Mouse (Mus musculus): ENCODE measurements around the gene Mbtps1. TPM values are rescaled to one million over a fixed set of nuclear protein-coding genes. Genes with fewer than 3 reads are reported as not detected.

The Mbtps1 gene
- polyA plus RNA-seq, 1 experiment from 2014 or later, result 125 TPM

Other genes with a start within 250 kb of the Mbtps1 start
- gene Hsbp1, start 214.2 kb downstream of the Mbtps1 start, polyA plus RNA-seq (2015; fragmentation: Nextera tagmentation; extraction: Ambion mirVana), result 332 and 337 TPM in 2 replicates
- gene Mlycd, start 163.9 kb downstream of the Mbtps1 start, polyA plus RNA-seq (2015; fragmentation: Nextera tagmentation; extraction: Ambion mirVana), result 14.8 and 15.8 TPM in 2 replicates
- 1.0 and 1.7 TPM in 2 replicates for gene Osgin1, start 124.6 kb downstream of the Mbtps1 start, polyA plus RNA-seq (2015; fragmentation: Nextera tagmentation; extraction: Ambion mirVana)
- 1.4 and 1.6 TPM in 2 replicates for gene Necab2, start 112.0 kb downstream of the Mbtps1 start, polyA plus RNA-seq (2015; fragmentation: Nextera tagmentation; extraction: Ambion mirVana)
- not detected in 2 replicates for gene Slc38a8, start 57.0 kb downstream of the Mbtps1 start, polyA plus RNA-seq (2015; fragmentation: Nextera tagmentation; extraction: Ambion mirVana)
- gene Hsdl1, start 16.4 kb upstream of the Mbtps1 start, polyA plus RNA-seq (2015; fragmentation: Nextera tagmentation; extraction: Ambion mirVana), result 26.3 and 31.6 TPM in 2 replicates
- gene Dnaaf1, start 16.5 kb upstream of the Mbtps1 start, polyA plus RNA-seq (2015; fragmentation: Nextera tagmentation; extraction: Ambion mirVana), result 1.1 and 1.4 TPM in 2 replicates
- gene Taf1c, start 46.5 kb upstream of the Mbtps1 start, polyA plus RNA-seq (2015; fragmentation: Nextera tagmentation; extraction: Ambion mirVana), result 10.0 and 10.6 TPM in 2 replicates
- 0.08 TPM in 1 of 2 replicates, not detected in the other for gene Adad2, start 54.0 kb upstream of the Mbtps1 start, polyA plus RNA-seq (2015; fragmentation: Nextera tagmentation; extraction: Ambion mirVana)
- 0.05 and 0.10 TPM in 2 replicates for gene Kcng4, start 76.9 kb upstream of the Mbtps1 start, polyA plus RNA-seq (2015; fragmentation: Nextera tagmentation; extraction: Ambion mirVana)
- 6.3 and 6.6 TPM in 2 replicates for gene Wfdc1, start 107.6 kb upstream of the Mbtps1 start, polyA plus RNA-seq (2015; fragmentation: Nextera tagmentation; extraction: Ambion mirVana)
- 3.2 and 3.5 TPM in 2 replicates for gene Atp2c2, start 141.3 kb upstream of the Mbtps1 start, polyA plus RNA-seq (2015; fragmentation: Nextera tagmentation; extraction: Ambion mirVana)
- 12.3 and 14.8 TPM in 2 replicates for gene Tldc1, start 219.7 kb upstream of the Mbtps1 start, polyA plus RNA-seq (2015; fragmentation: Nextera tagmentation; extraction: Ambion mirVana)

All from lung, embryonic 15.5 days (tissue).